Mouse (Mus musculus) brain, embryonic 14.5 days (tissue): ENCODE measurements around the gene Pemt.

ENCODE experiments used
- CTCF ChIP-seq: fragments of 200-500 bp; IDR thresholded peaks from 2 replicates; pipeline ENCODE4 v1.5.1; 2012; ENCODE audit warnings: inconsistent platforms, mild to moderate bottlenecking, moderate library complexity, borderline replicate concordance; ENCODE audit not compliant: insufficient read depth, insufficient read length; ENCODE audit errors: extremely low read depth
- POLR2A ChIP-seq: fragments of 200-500 bp; IDR thresholded peaks from 2 replicates; pipeline ENCODE4 v1.6.1; 2012; ENCODE audit warnings: mild to moderate bottlenecking, inconsistent platforms, borderline replicate concordance; ENCODE audit not compliant: poor library complexity, insufficient read depth, insufficient read length, severe bottlenecking; ENCODE audit errors: extremely low read depth

GRCm38 (mm10) chr11:60065267-60065666, 19.0 kb upstream of the Pemt start:
- TF ChIP-seq POLR2A, result no peak
- no peak for TF ChIP-seq CTCF
